Mouse (Mus musculus) ovary, adult 18-20 months (tissue): ENCODE data around the gene 4933421I07Rik.

ENCODE experiments used
- DNase-seq: peaks from one replicate; pipeline ENCODE4 v3.0.0; 2022; ENCODE audit warnings: low spot score, mixed read lengths

Gene 4933421I07Rik

DNA sequence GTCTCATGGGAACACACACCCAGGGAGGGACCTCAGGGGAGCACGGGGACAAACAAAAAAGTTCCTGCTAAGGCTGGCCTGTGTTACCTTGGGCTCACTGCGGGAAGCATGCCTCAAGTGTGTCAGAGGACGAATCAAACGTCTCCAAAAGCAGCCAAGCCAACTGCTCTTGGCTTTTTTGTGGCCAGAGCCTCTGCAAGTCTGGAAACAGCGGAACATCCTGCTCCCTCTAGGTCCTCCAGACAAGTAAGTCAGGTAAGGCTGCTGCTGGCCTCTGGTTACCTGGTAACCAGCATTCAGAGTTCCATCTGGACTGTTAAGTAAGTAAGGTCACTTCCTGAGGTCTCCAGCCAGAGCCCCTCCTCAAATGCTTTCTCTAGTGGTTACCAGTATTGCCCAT is at the start of gene 4933421I07Rik:
Gene 4933421I07Rik (minus strand): TSS at position 271 of the 400 bp plus-strand sequence.
- no peak for DNase-seq

DNA sequence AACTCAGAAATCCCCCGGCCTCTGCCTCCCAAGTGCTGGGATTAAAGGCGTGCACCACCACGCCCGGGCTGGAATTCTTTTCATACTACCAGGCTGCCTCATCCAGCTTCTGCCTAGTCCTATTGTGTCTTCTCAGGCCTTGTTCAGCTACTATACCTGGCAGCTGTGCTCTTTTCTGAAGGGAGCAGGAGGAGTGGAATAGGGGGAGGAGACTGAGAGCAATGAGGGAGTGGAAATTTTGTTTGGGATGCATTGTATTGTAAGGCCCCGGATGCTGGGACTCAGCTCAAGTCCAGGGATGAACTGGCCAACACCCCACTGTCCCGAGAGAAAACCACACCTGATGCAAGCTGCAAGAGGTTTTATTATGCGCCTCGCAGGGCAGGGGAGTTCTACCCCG is 49.4 kb upstream of the 4933421I07Rik start:
- no peak for DNase-seq

- DNase-seq: no peak
Observed at GRCm38 (mm10) chr7:42496202-42496601, 48.3 kb upstream of the 4933421I07Rik start.

- no peak for DNase-seq
Observed at GRCm38 (mm10) chr7:42490859-42491258, 42.9 kb upstream of the 4933421I07Rik start.

GRCm38 (mm10) chr7:42490358-42490757 is 42.4 kb upstream of the 4933421I07Rik start:
- DNase-seq: no peak

DNA sequence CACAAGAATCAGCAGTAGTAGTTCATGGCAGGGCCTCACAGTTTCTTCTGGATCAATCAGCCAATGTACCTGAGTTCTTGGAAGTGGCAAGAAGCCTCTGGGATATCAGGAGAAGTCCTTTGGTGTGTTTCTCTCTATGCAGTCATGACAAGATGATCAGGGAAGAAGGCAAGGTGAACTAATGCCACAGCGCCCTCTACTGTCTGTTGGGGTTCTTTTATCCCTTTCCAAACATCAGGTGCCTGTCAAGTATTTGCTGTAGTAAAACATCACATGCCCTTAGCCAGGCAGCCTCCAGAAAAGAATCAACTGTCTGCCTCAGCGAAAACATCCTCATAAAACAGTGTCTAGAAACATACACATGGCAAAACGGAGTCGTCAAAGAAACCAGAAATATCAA is 6.7 kb upstream of the 4933421I07Rik start:
- DNase-seq: no peak

- no peak for DNase-seq
Observed at GRCm38 (mm10) chr7:42450618-42451017, 2.7 kb upstream of the 4933421I07Rik start.

DNA sequence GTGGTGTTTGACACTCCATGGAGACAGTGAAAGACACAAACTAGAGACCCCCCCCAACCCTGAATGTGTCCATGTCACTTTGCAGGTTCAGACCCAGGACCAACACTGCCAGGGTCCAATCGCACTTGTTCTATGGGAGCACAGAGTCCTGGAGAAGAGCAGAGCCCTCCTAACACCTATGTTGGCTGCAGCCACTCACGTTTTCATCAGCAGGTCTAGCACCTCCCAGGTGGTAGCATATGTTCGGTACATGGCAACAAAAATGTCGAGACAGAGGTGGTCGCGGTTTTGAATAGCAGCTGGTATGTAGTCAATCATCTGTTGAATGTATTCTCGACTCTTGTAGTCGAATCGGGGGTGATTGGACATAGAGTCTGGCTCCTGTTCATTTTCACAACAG is 568 bp downstream of the 4933421I07Rik start:
- DNase-seq: no peak
